Mouse (Mus musculus) forebrain, embryonic 11.5 days (tissue): ENCODE measurements around the gene Sfswap. TPM values are rescaled to one million over a fixed set of nuclear protein-coding genes. Genes with fewer than 3 reads are reported as not detected.

Experiments
- ATAC-seq: fragments of 200-750 bp; cut with Nextera tagmentation; replicated peaks from 2 replicates; pipeline ENCODE4 v1.8.0; 2017; ENCODE audit warnings: moderate TSS enrichment; ENCODE audit not compliant: low FRiP score
- DNase-seq: peaks from one replicate; pipeline ENCODE4 v3.0.0-alpha.2; 2017; ENCODE audit warnings: low spot score
- H3K27ac ChIP-seq: fragments of 300-500 bp; sonication (generic); 2 replicates; pipeline ENCODE4 v1.5.1; 2014; ENCODE audit warnings: low read depth, low read length
- H3K27me3 ChIP-seq: fragments of 300-500 bp; sonication (generic); 2 replicates; pipeline ENCODE4 v1.6.1; 2014; ENCODE audit warnings: mild to moderate bottlenecking, low read length, mixed read lengths; ENCODE audit not compliant: control insufficient read depth, insufficient read depth
- H3K36me3 ChIP-seq: fragments of 300-500 bp; sonication (generic); 2 replicates; pipeline ENCODE4 v1.6.1; 2014; ENCODE audit warnings: mild to moderate bottlenecking, low read length, moderate library complexity, mixed read lengths; ENCODE audit not compliant: control insufficient read depth, insufficient read depth
- H3K4me1 ChIP-seq: fragments of 300-500 bp; sonication (generic); replicated peaks from 2 replicates; pipeline ENCODE4 v1.6.1; 2014; ENCODE audit warnings: low read length, mixed read lengths; ENCODE audit not compliant: control insufficient read depth, insufficient read depth
- H3K4me2 ChIP-seq: fragments of 300-500 bp; sonication (generic); 2 replicates; pipeline ENCODE4 v1.6.1; 2014; ENCODE audit warnings: low read depth, mild to moderate bottlenecking, low read length, moderate library complexity, mixed read lengths; ENCODE audit not compliant: severe bottlenecking
- H3K4me3 ChIP-seq: fragments of 300-500 bp; sonication (generic); 2 replicates; pipeline ENCODE4 v1.5.1; 2014; ENCODE audit warnings: low read depth, low read length
- H3K9ac ChIP-seq: fragments of 300-500 bp; sonication (generic); 2 replicates; pipeline ENCODE4 v1.6.1; 2014; ENCODE audit warnings: low read length
- H3K9me3 ChIP-seq: fragments of 300-500 bp; sonication (generic); 2 replicates; pipeline ENCODE4 v1.6.1; 2016; ENCODE audit warnings: low read length, mixed read lengths; ENCODE audit not compliant: control insufficient read depth
- WGBS: fragments of 180-500 bp; shearing (Covaris S2); extraction: QIAGEN DNeasy Blood & Tissue Kit; methylation state at CpG from one replicate; pipeline ENCODE4 v1.1.7; 2014; 5-methylcytosine and 5-hydroxymethylcytosine counted together
- polyA plus RNA-seq: library from polyadenylated mRNA; unstranded; fragments of >200 nt; fragmentation: Nextera tagmentation; extraction: Ambion mirVana; gene quantifications from 2 replicates; pipeline ENCODE4 v1.2.1, GENCODE M21; 2014

The Sfswap gene
- polyA plus RNA-seq, 1 experiment from 2014 or later: 61.6 TPM

DNA sequence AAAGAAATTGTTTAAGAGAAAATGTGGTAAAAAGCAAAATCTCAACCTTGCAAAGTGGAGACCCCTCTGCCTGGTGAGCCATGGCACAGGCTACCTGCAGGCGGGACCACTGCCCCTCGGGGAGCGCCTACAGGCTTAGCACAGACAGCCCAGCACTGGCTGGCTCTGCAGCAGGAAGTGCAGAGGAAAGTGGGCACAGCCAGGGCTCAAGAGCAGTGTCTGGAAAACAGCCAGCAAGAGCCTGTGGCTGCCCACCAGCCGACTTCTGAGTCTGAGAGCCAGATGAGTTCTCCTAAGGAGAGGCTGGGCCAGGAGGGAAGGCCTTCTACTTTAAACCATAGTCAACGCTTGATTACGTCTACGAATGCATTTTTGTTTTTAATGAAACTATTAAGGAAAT lies 20.5 kb downstream of the Sfswap start:
- DNase-seq (no peak), ATAC-seq (no peak)
- H3K36me3 ChIP-seq: peaks cover 4% of the 10 kb centered on the region; the same call in 1 of the 2 replicates
- H3K4me3 ChIP-seq: no peak overlapping the region
- H3K27me3 ChIP-seq: no peaks in the 10 kb centered on the region
- H3K9ac ChIP-seq: no peak overlapping the region
- H3K4me2 ChIP-seq: no peak overlapping the region
- no peak overlapping the region for H3K27ac ChIP-seq
- WGBS: 97% methylated on average over 7 of the region's 7 CpGs
- H3K9me3 ChIP-seq: no peaks in the 10 kb centered on the region
- H3K4me1 ChIP-seq: no peaks in the 10 kb centered on the region

DNA sequence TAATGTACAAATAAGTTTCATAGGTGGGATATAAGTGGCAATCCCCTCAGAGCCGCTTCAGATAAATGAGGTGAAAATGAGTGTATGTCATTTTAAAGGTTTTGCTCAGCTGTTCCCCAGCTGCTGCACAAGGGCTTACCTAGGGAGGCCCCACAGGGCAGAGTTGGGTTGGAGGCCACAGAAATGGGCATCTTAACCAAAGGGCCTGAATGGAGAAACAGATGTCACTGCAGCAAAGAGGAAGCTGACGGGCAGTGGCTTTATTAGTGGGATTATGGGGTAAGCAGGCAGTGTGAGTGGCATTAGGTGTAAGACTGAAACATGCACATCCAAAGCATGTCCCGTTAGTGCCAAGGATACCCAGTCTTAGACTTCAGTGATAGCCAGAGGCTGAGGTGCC lies 20.9 kb downstream of the Sfswap start:
- Histone ChIP-seq H3K9ac (no peak overlapping the region), H3K4me1 (no peaks in the 10 kb centered on the region), H3K4me3 (no peak overlapping the region), H3K36me3 (peaks cover 4% of the 10 kb centered on the region; the same call in 1 of the 2 replicates), H3K4me2 (no peak overlapping the region), H3K9me3 (no peaks in the 10 kb centered on the region), H3K27me3 (no peaks in the 10 kb centered on the region), H3K27ac (no peak overlapping the region)
- ATAC-seq: no peak
- 93% methylated on average over 3 of the region's 3 CpGs for WGBS
- no peak for DNase-seq

DNA sequence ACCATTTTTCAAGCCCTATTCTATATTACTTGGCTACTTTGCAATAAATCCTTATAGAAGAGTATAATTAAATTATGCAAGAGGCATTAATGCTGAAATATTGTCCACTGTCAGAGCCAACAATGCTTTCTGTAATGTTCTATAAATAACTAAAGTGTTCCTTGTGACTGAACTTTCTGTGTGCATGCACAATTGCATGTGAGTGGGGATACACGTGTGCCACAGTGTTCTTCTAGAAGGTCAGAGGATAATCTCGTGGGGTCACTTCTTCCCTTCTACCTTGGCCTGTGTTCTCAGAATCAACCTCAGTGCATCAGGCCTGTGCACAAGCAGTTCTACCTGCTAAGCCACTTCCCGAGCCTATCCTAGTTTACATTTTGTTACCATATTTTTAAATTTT lies 22.1 kb downstream of the Sfswap start:
- Histone ChIP-seq H3K27me3 (no peaks in the 10 kb centered on the region), H3K9ac (no peak overlapping the region), H3K4me3 (no peak overlapping the region), H3K4me1 (no peaks in the 10 kb centered on the region), H3K9me3 (no peaks in the 10 kb centered on the region), H3K27ac (no peak overlapping the region), H3K4me2 (no peak overlapping the region), H3K36me3 (peaks cover 4% of the 10 kb centered on the region; the same call in 1 of the 2 replicates)
- no peak for ATAC-seq
- no peak for DNase-seq
- WGBS: 87% methylated on average over 3 of the region's 3 CpGs

DNA sequence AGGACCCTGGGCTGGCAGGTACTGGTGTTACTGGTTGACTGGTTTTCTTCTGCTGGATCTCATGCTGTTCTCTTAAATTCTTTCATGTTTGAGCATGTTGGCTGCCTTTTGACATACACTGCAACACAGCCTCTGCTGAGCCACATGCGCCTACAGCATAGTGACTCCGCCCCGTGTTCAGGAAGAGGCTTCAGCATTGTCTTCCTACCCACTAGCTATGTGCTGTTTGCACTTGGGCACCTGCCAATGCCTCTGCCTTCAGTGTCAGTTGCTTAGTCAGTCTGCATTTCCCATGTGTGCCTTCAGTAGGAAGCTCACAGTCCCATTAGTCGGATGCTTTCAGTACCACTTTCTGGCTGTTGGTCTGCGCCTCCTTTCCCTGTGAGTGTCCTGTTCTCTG lies 23.7 kb downstream of the Sfswap start:
- DNase-seq (no peak), ATAC-seq (no peak)
- Histone ChIP-seq H3K4me3 (no peak overlapping the region), H3K9ac (no peak overlapping the region), H3K36me3 (peaks cover 4% of the 10 kb centered on the region; the same call in 1 of the 2 replicates), H3K27ac (no peak overlapping the region), H3K4me2 (no peak overlapping the region), H3K4me1 (no peaks in the 10 kb centered on the region), H3K9me3 (no peaks in the 10 kb centered on the region), H3K27me3 (no peaks in the 10 kb centered on the region)
- WGBS: 94% methylated on average over 5 of the region's 5 CpGs

DNA sequence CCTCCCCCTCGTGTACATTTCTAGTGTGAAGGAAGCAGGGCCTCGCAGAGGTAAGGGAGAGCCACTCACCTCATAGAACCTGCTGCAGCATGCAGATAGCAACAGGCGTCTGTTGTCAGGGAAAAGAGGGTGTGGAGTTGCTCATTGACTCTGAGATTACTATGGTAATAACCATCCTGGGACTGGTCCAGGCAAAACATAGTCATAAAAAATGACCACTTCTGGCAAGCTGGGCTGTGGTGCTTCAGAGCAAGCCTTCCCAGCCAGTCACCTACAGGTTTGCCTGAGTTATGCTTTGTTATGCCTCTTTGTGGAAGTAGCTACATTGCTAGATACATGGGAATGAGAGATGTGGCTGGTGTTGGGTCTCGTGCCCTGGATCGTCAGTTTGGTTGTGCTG lies 26.1 kb downstream of the Sfswap start:
- 89% methylated on average over 5 of the region's 5 CpGs for WGBS
- H3K36me3 ChIP-seq: peaks cover 4% of the 10 kb centered on the region; the same call in 1 of the 2 replicates
- no peaks in the 10 kb centered on the region for H3K4me1 ChIP-seq
- no peaks in the 10 kb centered on the region for H3K9me3 ChIP-seq
- no peak overlapping the region for H3K27ac ChIP-seq
- no peak for ATAC-seq
- H3K9ac ChIP-seq: no peak overlapping the region
- no peak overlapping the region for H3K4me3 ChIP-seq
- no peak for DNase-seq
- no peak overlapping the region for H3K4me2 ChIP-seq
- H3K27me3 ChIP-seq: no peaks in the 10 kb centered on the region

DNA sequence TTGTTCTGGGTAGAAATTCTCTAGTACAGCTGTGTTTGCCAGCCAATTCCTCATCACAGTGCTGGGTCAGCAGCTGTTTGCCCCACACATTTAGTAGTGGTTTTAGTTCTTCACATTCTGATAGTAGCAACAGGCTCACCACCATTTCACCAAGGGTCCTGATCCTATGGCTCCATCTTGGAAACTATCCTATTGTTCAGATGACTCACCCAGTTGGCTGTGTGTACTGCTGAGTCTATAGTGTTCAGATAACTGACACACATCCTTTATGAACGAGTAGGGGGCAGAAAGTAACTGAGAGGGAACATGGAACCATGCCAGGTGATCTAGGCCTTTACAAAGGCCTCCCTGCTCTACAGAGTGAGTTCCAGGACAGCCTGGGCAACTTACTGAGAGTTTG lies 28.6 kb downstream of the Sfswap start:
- Histone ChIP-seq H3K9me3 (no peaks in the 10 kb centered on the region), H3K36me3 (no peaks in the 10 kb centered on the region)

DNA sequence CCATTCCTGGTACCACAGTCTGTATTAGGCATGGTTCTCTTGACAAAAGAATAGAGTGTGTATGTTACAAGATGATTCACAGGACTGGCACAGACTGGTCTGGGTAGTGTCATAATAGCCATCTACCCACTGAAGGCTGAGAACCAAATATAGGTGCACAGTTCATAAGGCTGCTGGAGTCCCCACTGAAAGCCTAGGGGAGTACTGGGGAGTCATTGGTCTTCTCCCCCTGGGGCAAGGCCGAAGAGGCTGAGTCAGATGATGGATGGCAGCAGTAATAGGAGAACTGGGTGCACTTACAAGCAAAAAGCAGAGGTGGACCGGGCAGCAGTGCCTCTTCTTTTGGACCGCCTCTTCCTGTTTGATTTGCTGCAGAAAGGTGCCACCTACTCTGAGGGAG lies 32.7 kb downstream of the Sfswap start:
- H3K9me3 ChIP-seq: no peaks in the 10 kb centered on the region
- no peak overlapping the region for H3K4me2 ChIP-seq
- H3K4me3 ChIP-seq: no peak overlapping the region
- no peaks in the 10 kb centered on the region for H3K4me1 ChIP-seq
- no peaks in the 10 kb centered on the region for H3K36me3 ChIP-seq
- ATAC-seq (no peak), DNase-seq (no peak)
- 92% methylated on average over 3 of the region's 3 CpGs for WGBS
- H3K27ac ChIP-seq: no peak overlapping the region
- no peak overlapping the region for H3K9ac ChIP-seq
- H3K27me3 ChIP-seq: no peaks in the 10 kb centered on the region

More for the DNA sequence above, 28.6 kb downstream of the Sfswap start:
- ATAC-seq (no peak), DNase-seq (no peak)
- H3K9ac ChIP-seq: no peak overlapping the region
- H3K4me3 ChIP-seq: no peak overlapping the region
- no peaks in the 10 kb centered on the region for H3K4me1 ChIP-seq
- H3K27ac ChIP-seq: no peak overlapping the region
- no peak overlapping the region for H3K4me2 ChIP-seq
- 71% methylated on average over 1 of the region's 1 CpGs for WGBS
- H3K27me3 ChIP-seq: no peaks in the 10 kb centered on the region

DNA sequence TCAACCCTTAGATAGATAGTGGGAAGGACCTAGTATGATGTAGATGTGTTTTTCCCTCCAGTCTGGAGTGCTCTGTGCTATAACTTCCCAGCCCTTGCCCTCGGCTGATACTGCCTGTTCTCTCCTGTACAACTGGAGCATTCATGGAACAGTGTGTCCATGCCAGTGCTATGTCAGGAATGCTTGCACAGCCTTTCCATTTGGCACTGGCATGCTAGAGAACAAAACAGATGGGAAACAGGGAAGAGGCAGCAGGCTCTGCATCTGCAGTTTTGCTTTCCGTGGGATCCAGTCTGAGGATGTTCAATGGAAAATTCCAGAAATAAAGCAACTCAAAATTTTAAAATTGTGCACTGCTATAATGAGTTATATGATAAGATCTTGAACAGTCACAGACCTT lies 33.5 kb downstream of the Sfswap start:
- H3K9ac ChIP-seq: no peak overlapping the region
- H3K4me2 ChIP-seq: no peak overlapping the region
- H3K27ac ChIP-seq: no peak overlapping the region
- ATAC-seq: no peak
- H3K27me3 ChIP-seq: no peaks in the 10 kb centered on the region
- 94% methylated on average over 2 of the region's 2 CpGs for WGBS
- H3K4me1 ChIP-seq: no peaks in the 10 kb centered on the region
- DNase-seq: no peak
- H3K9me3 ChIP-seq: no peaks in the 10 kb centered on the region
- H3K36me3 ChIP-seq: no peaks in the 10 kb centered on the region; the same call in 1 of the 2 replicates
- no peak overlapping the region for H3K4me3 ChIP-seq

DNA sequence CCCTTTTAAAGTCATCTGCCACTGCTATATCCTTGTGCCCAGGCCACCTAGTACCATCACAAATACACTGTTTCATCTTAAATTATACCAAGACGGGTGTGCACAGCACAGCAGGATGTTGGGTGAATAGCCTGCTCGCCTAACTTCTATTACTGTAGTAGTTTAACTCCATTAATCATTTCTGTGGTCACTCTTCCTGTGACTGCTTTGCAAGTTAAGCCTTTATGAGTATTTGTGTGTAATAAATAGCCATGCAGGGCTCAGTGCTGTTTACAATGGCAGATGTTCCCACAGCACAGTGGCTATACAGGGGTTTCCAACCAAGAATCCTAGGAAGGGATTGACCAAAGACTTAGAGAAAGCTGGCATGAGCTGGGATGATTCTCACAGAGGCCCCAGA lies 34.0 kb downstream of the Sfswap start:
- ATAC-seq (no peak), DNase-seq (no peak)
- H3K27me3 ChIP-seq: no peaks in the 10 kb centered on the region
- no peak overlapping the region for H3K4me3 ChIP-seq
- WGBS: 95% methylated on average over 2 of the region's 2 CpGs
- peaks cover 5% of the 10 kb centered on the region; the same call in 1 of the 2 replicates for H3K36me3 ChIP-seq
- H3K4me1 ChIP-seq: no peaks in the 10 kb centered on the region
- no peak overlapping the region for H3K9ac ChIP-seq
- H3K4me2 ChIP-seq: no peak overlapping the region
- no peak overlapping the region for H3K27ac ChIP-seq
- H3K9me3 ChIP-seq: no peaks in the 10 kb centered on the region
